16 mouse cellular contexts compared by ENCODE assay signal in genomic region chr4:8217272-8217671, GRCm38 (mm10). TPM values are rescaled to one million over a fixed set of nuclear protein-coding genes. Genes with fewer than 3 reads are reported as not detected.
"Had no signal": no experiment of that assay in that cellular context is flagged by ENCODE, and none has a peak within 500 bp of the region (broad histone marks: within the 10 kb centered on the region; RNA-seq: fewer than 3 reads in every experiment).

No protein-coding gene starts in this region.

- H3K9ac ChIP-seq: liver, embryonic 13.5 days had no signal

- H3K36me3 ChIP-seq: liver, embryonic 13.5 days had no signal

- H3K27me3 ChIP-seq: liver, embryonic 13.5 days; megakaryocyte, embryonic 14.5 days had no signal

- H3K9me3 ChIP-seq: liver, embryonic 13.5 days; megakaryocyte, embryonic 14.5 days had no signal

- H3K4me1 ChIP-seq: liver, embryonic 13.5 days had no signal

- H3K4me3 ChIP-seq: layer of hippocampus, adult 2 months; left cerebral cortex, adult 2 months; liver, embryonic 13.5 days; megakaryocyte, embryonic 14.5 days had no signal

- H3K27ac ChIP-seq: layer of hippocampus, adult 2 months; left cerebral cortex, adult 2 months; liver, embryonic 13.5 days; macrophage; stomach, postnatal 0 days had no signal

- H3K4me2 ChIP-seq: liver, embryonic 13.5 days; midbrain, embryonic 11.5 days had no signal

- DNase-seq: kidney, adult 18-20 months; kidney, adult 9 months; kidney, postnatal 14 days; kidney, postnatal 4 days; layer of hippocampus, adult 9-11 months; layer of hippocampus, postnatal 36 days; liver, embryonic 13.5 days; lung, postnatal 14 days; right cerebral cortex, postnatal 4 days; thymus, postnatal 25 days had no signal

RNA-seq across cellular contexts. Expression of gene Car8, which starts 21.6 kb away (rescaled TPM):
- polyA plus RNA-seq: macrophage had no signal
